Mouse (Mus musculus): ENCODE results near the gene Gucy1b2. TPM values are rescaled to one million over a fixed set of nuclear protein-coding genes. Genes with fewer than 3 reads are reported as not detected.

Gucy1b2 gene
- polyA plus RNA-seq, 1 experiment: not detected

- Histone ChIP-seq H3K9me3 (no peaks in the 10 kb centered on the region), H3K4me3 (replicated peaks) (no peak overlapping the region), H3K4me1 (no peaks in the 10 kb centered on the region), H3K36me3 (replicated peaks; ENCODE audit: low read length) (no peaks in the 10 kb centered on the region), H3K27me3 (replicated peaks) (peaks cover 30% of the 10 kb centered on the region)
- TF ChIP-seq FLI1 (IDR thresholded peaks at IDR 0.05; ENCODE audit: low read length) (no peak), GATA1 (IDR thresholded peaks at IDR 0.05; ENCODE audit: borderline replicate concordance, low read length) (no peak)
Observed at GRCm38 (mm10) chr14:62450706-62451105, 5.4 kb downstream of the Gucy1b2 start.

DNA sequence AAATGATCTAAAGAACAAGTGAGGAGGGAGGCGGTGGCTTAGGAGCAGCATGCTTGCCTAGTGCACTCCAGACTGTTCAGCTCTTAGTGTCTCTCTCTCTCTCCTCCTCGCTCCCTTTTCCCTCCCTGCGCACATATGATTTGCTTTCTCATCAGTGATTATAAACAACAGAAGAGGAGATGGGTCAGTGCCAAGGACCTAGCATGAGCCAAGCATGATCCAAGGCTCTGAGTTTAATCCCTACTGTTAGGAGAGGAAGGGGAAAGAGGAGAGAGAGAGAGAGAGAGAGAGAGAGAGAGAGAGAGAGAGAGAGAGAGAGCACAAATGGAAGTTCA, 8.9 kb downstream of the Gucy1b2 start:
- Histone ChIP-seq H3K4me3 (replicated peaks) (no peak overlapping the region), H3K36me3 (replicated peaks; ENCODE audit: low read length) (no peaks in the 10 kb centered on the region), H3K9me3 (no peaks in the 10 kb centered on the region), H3K27me3 (replicated peaks) (peaks cover 20% of the 10 kb centered on the region), H3K4me1 (no peaks in the 10 kb centered on the region)
- TF ChIP-seq GATA1 (IDR thresholded peaks at IDR 0.05; ENCODE audit: borderline replicate concordance, low read length): no peak
- TF ChIP-seq FLI1 (IDR thresholded peaks at IDR 0.05; ENCODE audit: low read length): no peak

DNA sequence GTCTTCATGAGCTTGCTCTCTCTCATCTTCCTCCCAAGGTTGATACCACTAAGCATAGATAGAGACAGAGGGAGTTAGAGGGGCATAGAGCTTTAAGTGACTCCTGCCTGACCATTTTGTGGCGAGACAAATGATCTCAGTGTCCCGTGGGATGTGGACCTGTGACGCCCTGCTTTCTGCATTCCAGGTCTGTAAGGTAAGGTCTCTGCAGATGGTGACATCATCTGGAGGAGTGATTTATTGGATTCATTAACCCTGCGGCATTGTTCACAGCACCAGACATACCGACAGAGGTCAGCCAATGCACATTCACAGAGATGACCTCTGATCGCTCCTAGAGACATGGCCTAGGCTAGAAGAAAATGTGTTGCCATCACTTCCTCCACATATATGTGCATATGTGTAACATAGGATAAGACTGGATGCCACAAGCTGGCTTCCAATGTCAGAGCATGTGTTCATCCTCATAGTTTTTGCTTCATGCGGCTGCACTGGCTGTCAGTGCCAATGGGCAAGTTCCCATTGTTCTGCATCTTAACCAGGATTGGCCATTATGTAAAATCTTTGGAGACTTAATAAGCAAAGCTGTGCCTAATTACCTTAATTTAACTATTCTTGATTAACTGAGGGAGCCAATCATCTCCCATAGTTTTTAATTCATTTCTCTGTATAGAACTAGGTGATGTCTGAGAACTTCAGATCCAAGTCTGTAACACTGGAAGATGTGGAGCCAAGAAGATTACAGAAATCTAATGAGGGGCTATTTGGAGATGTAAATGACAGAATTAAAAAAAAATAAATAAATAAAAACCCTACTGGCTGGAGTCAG, 9.5 kb downstream of the Gucy1b2 start:
- TF ChIP-seq GATA1 (IDR thresholded peaks at IDR 0.05; ENCODE audit: borderline replicate concordance, low read length) (no peak), FLI1 (IDR thresholded peaks at IDR 0.05; ENCODE audit: low read length) (no peak)
- peaks cover 22% of the 10 kb centered on the region for H3K27me3 ChIP-seq (replicated peaks)
- H3K4me1 ChIP-seq: no peaks in the 10 kb centered on the region
- no peaks in the 10 kb centered on the region for H3K9me3 ChIP-seq
- no peaks in the 10 kb centered on the region for H3K36me3 ChIP-seq (replicated peaks; ENCODE audit: low read length)
- H3K4me3 ChIP-seq (replicated peaks): no peak overlapping the region

GRCm38 (mm10) chr14:62443840-62444430, 12.2 kb downstream of the Gucy1b2 start:
- Histone ChIP-seq H3K9me3 (no peaks in the 10 kb centered on the region), H3K4me1 (peaks cover 6% of the 10 kb centered on the region; the same call in 1 of the 2 replicates), H3K4me3 (replicated peaks) (no peak overlapping the region), H3K27me3 (replicated peaks) (peaks cover 20% of the 10 kb centered on the region), H3K36me3 (replicated peaks; ENCODE audit: low read length) (no peaks in the 10 kb centered on the region)
- TF ChIP-seq FLI1 (IDR thresholded peaks at IDR 0.05; ENCODE audit: low read length) (no peak), GATA1 (IDR thresholded peaks at IDR 0.05; ENCODE audit: borderline replicate concordance, low read length) (no peak)

GRCm38 (mm10) chr14:62442971-62443370, 13.1 kb downstream of the Gucy1b2 start:
- Histone ChIP-seq H3K36me3 (replicated peaks; ENCODE audit: low read length) (no peaks in the 10 kb centered on the region), H3K27me3 (replicated peaks) (peaks cover 20% of the 10 kb centered on the region), H3K9me3 (no peaks in the 10 kb centered on the region), H3K4me1 (peaks cover 6% of the 10 kb centered on the region; the same call in 1 of the 2 replicates), H3K4me3 (replicated peaks) (no peak overlapping the region)
- TF ChIP-seq FLI1 (IDR thresholded peaks at IDR 0.05; ENCODE audit: low read length) (no peak), GATA1 (IDR thresholded peaks at IDR 0.05; ENCODE audit: borderline replicate concordance, low read length) (no peak)

DNA sequence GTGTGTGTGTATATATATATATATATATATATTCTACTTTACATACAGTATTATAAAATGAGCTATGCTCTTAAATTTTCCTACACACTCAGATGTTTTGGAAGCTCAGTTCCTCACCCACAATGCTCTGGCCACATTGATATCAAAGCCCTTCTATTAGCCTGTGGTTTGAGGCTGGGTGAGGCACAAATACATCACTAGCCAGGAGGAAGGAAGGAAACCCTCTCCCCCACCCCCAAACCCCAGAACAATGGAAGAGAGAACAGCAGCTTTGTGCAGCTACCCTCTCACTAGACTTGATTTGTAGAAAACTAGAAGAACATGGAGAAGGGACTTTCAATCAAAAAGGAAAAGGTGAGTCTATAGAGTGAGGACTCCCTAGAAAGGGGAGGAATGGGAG, 16.1 kb downstream of the Gucy1b2 start:
- no peaks in the 10 kb centered on the region for H3K36me3 ChIP-seq (replicated peaks; ENCODE audit: low read length)
- H3K27me3 ChIP-seq (replicated peaks): peaks cover 8% of the 10 kb centered on the region
- H3K4me3 ChIP-seq (replicated peaks): no peak overlapping the region
- no peaks in the 10 kb centered on the region for H3K9me3 ChIP-seq
- TF ChIP-seq GATA1 (IDR thresholded peaks at IDR 0.05; ENCODE audit: borderline replicate concordance, low read length) (no peak), FLI1 (IDR thresholded peaks at IDR 0.05; ENCODE audit: low read length) (no peak)
- H3K4me1 ChIP-seq: peaks cover 6% of the 10 kb centered on the region; the same call in 1 of the 2 replicates

- Histone ChIP-seq H3K4me3 (replicated peaks) (no peak overlapping the region), H3K36me3 (replicated peaks; ENCODE audit: low read length) (no peaks in the 10 kb centered on the region), H3K27me3 (replicated peaks) (peaks cover 7% of the 10 kb centered on the region), H3K4me1 (peaks cover 6% of the 10 kb centered on the region; the same call in 1 of the 2 replicates), H3K9me3 (no peaks in the 10 kb centered on the region)
- TF ChIP-seq GATA1 (IDR thresholded peaks at IDR 0.05; ENCODE audit: borderline replicate concordance, low read length): no peak
Observed at GRCm38 (mm10) chr14:62438236-62438635, 17.9 kb downstream of the Gucy1b2 start.

DNA sequence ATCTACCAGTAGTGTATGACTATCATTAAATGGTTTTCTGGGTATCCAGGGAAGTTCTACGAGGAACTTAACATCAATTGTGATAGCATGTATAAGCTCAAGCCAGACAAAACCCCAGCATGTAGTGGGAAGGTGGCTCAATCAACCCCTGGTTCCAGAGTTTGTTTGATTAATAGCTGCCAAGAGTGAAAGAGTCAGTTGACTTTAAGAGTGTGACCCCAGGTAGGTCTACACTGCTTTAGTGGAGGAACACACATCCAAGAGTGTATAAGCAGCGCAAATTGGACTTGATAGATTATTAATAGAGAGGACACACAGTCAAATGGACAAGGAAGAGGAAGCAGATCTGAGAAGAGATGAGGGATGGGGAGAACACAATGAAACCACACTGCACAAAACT, 18.3 kb downstream of the Gucy1b2 start:
- H3K36me3 ChIP-seq (replicated peaks; ENCODE audit: low read length): no peaks in the 10 kb centered on the region
- H3K4me1 ChIP-seq: peaks cover 6% of the 10 kb centered on the region; the same call in 1 of the 2 replicates
- no peaks in the 10 kb centered on the region for H3K9me3 ChIP-seq
- H3K4me3 ChIP-seq (replicated peaks): no peak overlapping the region
- no peak for TF ChIP-seq FLI1 (IDR thresholded peaks at IDR 0.05; ENCODE audit: low read length)
- no peak for TF ChIP-seq GATA1 (IDR thresholded peaks at IDR 0.05; ENCODE audit: borderline replicate concordance, low read length)
- peaks cover 7% of the 10 kb centered on the region for H3K27me3 ChIP-seq (replicated peaks)

GRCm38 (mm10) chr14:62425277-62425691, 30.8 kb downstream of the Gucy1b2 start:
- Histone ChIP-seq H3K4me3 (replicated peaks) (no peak overlapping the region), H3K9me3 (no peaks in the 10 kb centered on the region), H3K27me3 (replicated peaks) (peaks cover 8% of the 10 kb centered on the region), H3K4me1 (no peaks in the 10 kb centered on the region), H3K36me3 (replicated peaks; ENCODE audit: low read length) (no peaks in the 10 kb centered on the region)
- TF ChIP-seq GATA1 (IDR thresholded peaks at IDR 0.05; ENCODE audit: borderline replicate concordance, low read length) (no peak), FLI1 (IDR thresholded peaks at IDR 0.05; ENCODE audit: low read length) (no peak)

DNA sequence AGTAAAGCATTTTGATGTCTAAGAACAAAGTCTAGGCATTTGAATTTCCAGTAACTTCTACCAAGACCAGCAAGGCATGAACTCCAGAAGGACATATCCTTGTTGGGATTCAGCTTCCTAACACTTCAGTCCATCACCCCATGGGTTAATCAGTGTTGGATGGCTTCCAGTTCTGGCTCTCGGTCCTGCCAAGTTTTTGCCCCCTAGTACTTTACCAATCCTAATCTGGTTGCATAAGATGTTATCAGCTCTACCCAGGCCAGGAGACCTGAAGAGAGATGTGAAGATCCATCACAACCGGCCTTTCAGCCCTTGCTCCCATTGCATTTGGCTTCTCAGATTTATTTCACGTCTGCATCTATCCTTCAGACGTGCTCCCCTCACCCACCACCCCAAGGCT, 33.8 kb downstream of the Gucy1b2 start:
- no peak for TF ChIP-seq FLI1 (IDR thresholded peaks at IDR 0.05; ENCODE audit: low read length)
- Histone ChIP-seq H3K4me3 (replicated peaks) (no peak overlapping the region), H3K4me1 (no peaks in the 10 kb centered on the region), H3K9me3 (no peaks in the 10 kb centered on the region), H3K27me3 (replicated peaks) (peaks cover 12% of the 10 kb centered on the region), H3K36me3 (replicated peaks; ENCODE audit: low read length) (no peaks in the 10 kb centered on the region)

Data from megakaryocyte, embryonic 14.5 days (primary cell).